Mouse (Mus musculus): Measurements from ENCODE around the gene Nfatc3. TPM values are rescaled to one million over a fixed set of nuclear protein-coding genes. Genes with fewer than 3 reads are reported as not detected.

Nfatc3 gene
- polyA plus RNA-seq, 1 experiment from 2014 or later: 3.2 TPM

GRCm38 (mm10) chr8:106157419-106157818, 98.8 kb downstream of the Nfatc3 start:
- Histone ChIP-seq H3K27me3 (ENCODE audit: control insufficient read depth, insufficient read depth, low read length) (no peaks in the 10 kb centered on the region), H3K4me3 (ENCODE audit: low read depth, low read length) (no peak overlapping the region), H3K27ac (ENCODE audit: low read depth, low read length) (no peak overlapping the region), H3K9ac (replicated peaks; ENCODE audit: low read depth, low read length) (no peak overlapping the region), H3K36me3 (ENCODE audit: control insufficient read depth, insufficient read depth, low read length) (peaks cover 17% of the 10 kb centered on the region; the same call in 1 of the 2 replicates), H3K4me2 (ENCODE audit: low read depth, low read length) (no peak overlapping the region), H3K4me1 (ENCODE audit: control insufficient read depth, insufficient read depth, low read length) (no peaks in the 10 kb centered on the region), H3K9me3 (ENCODE audit: control insufficient read depth, low read length) (no peaks in the 10 kb centered on the region)
- 95% methylated on average over 1 of the region's 1 CpGs for WGBS
- no peak for ATAC-seq (ENCODE audit: low read depth)

- ATAC-seq (ENCODE audit: low read depth): no peak
- no peaks in the 10 kb centered on the region for H3K27me3 ChIP-seq (ENCODE audit: control insufficient read depth, insufficient read depth, low read length)
- no peaks in the 10 kb centered on the region for H3K9me3 ChIP-seq (ENCODE audit: control insufficient read depth, low read length)
- no peak overlapping the region for H3K4me2 ChIP-seq (ENCODE audit: low read depth, low read length)
- H3K27ac ChIP-seq (ENCODE audit: low read depth, low read length): no peak overlapping the region
- peaks cover 27% of the 10 kb centered on the region; the same call in 1 of the 2 replicates for H3K36me3 ChIP-seq (ENCODE audit: control insufficient read depth, insufficient read depth, low read length)
- H3K4me1 ChIP-seq (ENCODE audit: control insufficient read depth, insufficient read depth, low read length): no peaks in the 10 kb centered on the region
- 92% methylated on average over 10 of the region's 10 CpGs for WGBS
- H3K9ac ChIP-seq (replicated peaks; ENCODE audit: low read depth, low read length): no peak overlapping the region
- no peak overlapping the region for H3K4me3 ChIP-seq (ENCODE audit: low read depth, low read length)
Measured at GRCm38 (mm10) chr8:106158381-106158780, 99.7 kb downstream of the Nfatc3 start.

DNA sequence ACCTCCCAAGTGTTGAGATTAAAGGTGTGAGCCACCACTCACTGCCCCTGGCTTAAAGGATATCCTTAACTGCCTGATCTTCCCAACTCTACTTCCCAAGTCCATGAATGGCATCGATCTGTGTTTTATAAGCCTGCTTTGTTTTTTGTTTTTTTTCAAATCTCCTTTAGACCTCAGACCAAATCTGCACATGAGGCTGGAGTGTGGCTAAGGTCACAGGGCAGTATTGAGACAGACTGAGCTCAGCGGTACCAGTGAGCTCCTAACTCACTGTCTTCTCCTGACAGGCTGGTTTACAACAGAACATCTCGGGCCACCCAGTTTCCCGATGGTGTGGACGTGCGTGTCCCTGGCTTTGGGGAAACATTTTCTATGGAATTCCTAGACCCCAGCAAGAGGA, 101.2 kb downstream of the Nfatc3 start:
- ATAC-seq (ENCODE audit: low read depth): no peak
- WGBS: 90% methylated on average over 6 of the region's 6 CpGs
- Histone ChIP-seq H3K9ac (replicated peaks; ENCODE audit: low read depth, low read length) (no peak overlapping the region), H3K36me3 (ENCODE audit: control insufficient read depth, insufficient read depth, low read length) (peaks cover 31% of the 10 kb centered on the region; the same call in 1 of the 2 replicates), H3K4me3 (ENCODE audit: low read depth, low read length) (no peak overlapping the region), H3K9me3 (ENCODE audit: control insufficient read depth, low read length) (no peaks in the 10 kb centered on the region), H3K27ac (ENCODE audit: low read depth, low read length) (no peak overlapping the region), H3K4me1 (ENCODE audit: control insufficient read depth, insufficient read depth, low read length) (no peaks in the 10 kb centered on the region), H3K27me3 (ENCODE audit: control insufficient read depth, insufficient read depth, low read length) (no peaks in the 10 kb centered on the region), H3K4me2 (ENCODE audit: low read depth, low read length) (no peak overlapping the region)

GRCm38 (mm10) chr8:106163251-106163650, 104.6 kb downstream of the Nfatc3 start:
- Histone ChIP-seq H3K9me3 (ENCODE audit: control insufficient read depth, low read length) (no peaks in the 10 kb centered on the region), H3K27me3 (ENCODE audit: control insufficient read depth, insufficient read depth, low read length) (no peaks in the 10 kb centered on the region), H3K36me3 (ENCODE audit: control insufficient read depth, insufficient read depth, low read length) (peaks cover 27% of the 10 kb centered on the region; the same call in 1 of the 2 replicates), H3K4me1 (ENCODE audit: control insufficient read depth, insufficient read depth, low read length) (no peaks in the 10 kb centered on the region), H3K4me3 (ENCODE audit: low read depth, low read length) (no peak overlapping the region), H3K27ac (ENCODE audit: low read depth, low read length) (no peak overlapping the region), H3K9ac (replicated peaks; ENCODE audit: low read depth, low read length) (no peak overlapping the region), H3K4me2 (ENCODE audit: low read depth, low read length) (no peak overlapping the region)
- WGBS: 95% methylated on average over 9 of the region's 9 CpGs
- no peak for ATAC-seq (ENCODE audit: low read depth)

DNA sequence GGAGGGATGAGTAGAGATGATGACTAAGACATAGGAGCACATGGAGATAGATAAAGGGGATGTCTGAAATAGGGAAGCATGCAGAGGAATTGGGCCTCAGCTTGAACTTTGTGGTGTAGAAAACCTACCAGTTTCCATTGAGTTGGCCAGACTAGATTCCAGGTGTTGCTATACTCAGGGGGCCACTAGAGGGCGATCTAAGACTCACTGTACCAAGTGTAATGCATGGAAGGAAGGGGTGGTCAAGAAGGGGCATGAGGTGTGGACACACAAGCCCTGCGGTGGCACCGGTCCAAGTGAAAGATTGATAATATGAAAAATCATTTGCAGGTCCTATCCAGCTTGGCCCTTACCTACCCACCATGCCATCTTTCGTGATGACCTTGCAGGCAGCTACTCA, 106.8 kb downstream of the Nfatc3 start:
- Histone ChIP-seq H3K27me3 (ENCODE audit: control insufficient read depth, insufficient read depth, low read length) (no peaks in the 10 kb centered on the region), H3K4me3 (ENCODE audit: low read depth, low read length) (no peak overlapping the region), H3K9ac (replicated peaks; ENCODE audit: low read depth, low read length) (no peak overlapping the region), H3K4me1 (ENCODE audit: control insufficient read depth, insufficient read depth, low read length) (peaks cover 6% of the 10 kb centered on the region; the same call in 1 of the 2 replicates), H3K4me2 (ENCODE audit: low read depth, low read length) (no peak overlapping the region), H3K27ac (ENCODE audit: low read depth, low read length) (no peak overlapping the region), H3K36me3 (ENCODE audit: control insufficient read depth, insufficient read depth, low read length) (peaks cover 22% of the 10 kb centered on the region; the same call in 1 of the 2 replicates), H3K9me3 (ENCODE audit: control insufficient read depth, low read length) (no peaks in the 10 kb centered on the region)
- no peak for ATAC-seq (ENCODE audit: low read depth)
- 59% methylated on average over 4 of the region's 4 CpGs for WGBS

- Histone ChIP-seq H3K4me1 (ENCODE audit: control insufficient read depth, insufficient read depth, low read length) (peaks cover 6% of the 10 kb centered on the region; the same call in 1 of the 2 replicates), H3K4me2 (ENCODE audit: low read depth, low read length) (peak within 1 kb of the TSS; percentile 91), H3K27ac (ENCODE audit: low read depth, low read length) (peak within 1 kb of the TSS; percentile 95), H3K4me3 (ENCODE audit: low read depth, low read length) (peak within 1 kb of the TSS; percentile 75), H3K9me3 (ENCODE audit: control insufficient read depth, low read length) (no peaks in the 10 kb centered on the region), H3K27me3 (ENCODE audit: control insufficient read depth, insufficient read depth, low read length) (no peaks in the 10 kb centered on the region), H3K9ac (replicated peaks; ENCODE audit: low read depth, low read length) (peak within 1 kb of the TSS; percentile 91), H3K36me3 (ENCODE audit: control insufficient read depth, insufficient read depth, low read length) (0 out of 2 replicates have a peak, but pooled peaks cover 3% of the 10 kb centered on the region)
- ATAC-seq (ENCODE audit: low read depth): peak; percentile 91
- WGBS: 0% methylated on average over 42 of the region's 59 CpGs
Measured at GRCm38 (mm10) chr8:106168356-106169016, 109.8 kb downstream of the Nfatc3 start, which contains the start of gene Slc7a6. Gene Slc7a6, plus strand, starts transcription at chr8:106168857.

DNA sequence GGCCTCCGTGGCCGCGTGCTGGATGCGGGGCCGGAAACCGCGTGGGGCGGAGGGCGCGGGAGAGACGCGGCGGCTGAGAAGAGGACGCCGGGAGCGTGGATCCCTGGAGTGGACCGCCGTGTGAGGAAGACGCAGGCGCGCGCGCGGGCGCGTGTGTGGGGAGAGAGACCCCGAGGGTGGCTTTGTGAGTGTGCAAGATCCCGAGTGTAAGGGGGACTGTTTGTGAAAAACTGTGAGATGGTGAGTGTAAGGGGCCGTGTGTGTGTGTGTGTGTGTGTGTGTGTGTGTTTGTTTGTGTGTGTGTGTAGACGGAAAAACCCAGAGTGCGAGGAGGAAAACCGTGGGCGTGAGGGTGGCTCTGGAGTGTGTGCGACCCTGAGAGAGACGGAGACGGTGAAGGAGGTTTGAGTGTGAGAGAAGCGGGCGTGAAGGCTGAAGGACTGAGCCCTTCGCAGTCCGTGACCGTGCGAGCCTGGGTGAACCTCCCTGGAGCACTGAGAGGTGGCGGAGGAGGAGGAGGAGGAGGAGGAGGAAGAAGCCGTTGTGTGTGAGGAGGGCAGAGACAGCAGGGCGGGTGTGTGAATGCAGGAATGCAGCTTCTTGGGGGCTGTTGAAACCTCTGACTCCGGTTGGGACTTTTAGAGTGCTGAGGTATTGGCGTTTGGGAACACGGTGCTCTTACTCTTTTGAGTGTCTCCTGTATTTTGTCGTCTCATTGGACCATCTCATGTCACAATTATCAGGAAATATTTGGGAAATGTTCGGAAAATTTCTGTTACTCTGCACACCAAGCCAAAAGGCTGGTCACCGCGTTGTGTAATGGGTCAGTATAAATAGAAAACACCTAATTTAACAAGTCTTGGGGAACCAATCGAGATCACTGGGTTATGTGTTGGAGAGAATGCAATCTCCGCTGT, 110.6 kb downstream of the Nfatc3 start:
- peak; percentile 85 for ATAC-seq (ENCODE audit: low read depth)
- no peaks in the 10 kb centered on the region for H3K9me3 ChIP-seq (ENCODE audit: control insufficient read depth, low read length)
- H3K4me1 ChIP-seq (ENCODE audit: control insufficient read depth, insufficient read depth, low read length): peaks cover 6% of the 10 kb centered on the region; the same call in 1 of the 2 replicates
- no peaks in the 10 kb centered on the region for H3K36me3 ChIP-seq (ENCODE audit: control insufficient read depth, insufficient read depth, low read length)
- H3K4me2 ChIP-seq (ENCODE audit: low read depth, low read length): peak overlapping the region; percentile 91
- peak overlapping the region; percentile 75 for H3K4me3 ChIP-seq (ENCODE audit: low read depth, low read length)
- 2% methylated on average over 54 of the region's 54 CpGs for WGBS
- H3K27ac ChIP-seq (ENCODE audit: low read depth, low read length): peak overlapping the region; percentile 95
- H3K9ac ChIP-seq (replicated peaks; ENCODE audit: low read depth, low read length): peak overlapping the region; percentile 91
- H3K27me3 ChIP-seq (ENCODE audit: control insufficient read depth, insufficient read depth, low read length): no peaks in the 10 kb centered on the region

DNA sequence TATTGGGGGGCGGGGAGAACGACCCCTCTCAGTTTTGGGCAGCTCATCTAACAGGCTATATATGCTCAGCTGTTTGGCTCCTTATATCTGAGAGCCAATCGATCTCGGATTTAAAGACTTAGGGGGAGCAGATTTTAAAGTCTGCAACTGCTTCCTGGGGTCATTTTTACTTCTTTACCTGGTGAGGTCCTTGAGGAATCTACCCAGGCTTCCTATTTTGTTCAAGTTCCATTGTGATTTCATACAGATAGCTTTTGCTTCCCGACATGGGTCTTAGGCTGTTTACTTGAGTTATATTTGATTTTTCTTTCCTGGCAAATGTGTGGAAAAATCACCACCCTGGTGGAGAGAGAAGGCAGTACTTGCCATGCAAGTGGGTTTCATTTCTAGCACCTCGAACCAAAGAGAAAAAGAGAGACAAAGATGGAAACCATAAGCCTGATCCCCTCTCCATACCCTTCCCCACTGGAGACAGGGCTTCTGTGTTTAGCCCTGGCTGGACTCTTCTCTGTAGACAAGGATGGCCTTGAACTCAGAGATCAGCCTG, 111.4 kb downstream of the Nfatc3 start:
- H3K4me3 ChIP-seq (ENCODE audit: low read depth, low read length): peak overlapping the region; percentile 75
- H3K36me3 ChIP-seq (ENCODE audit: control insufficient read depth, insufficient read depth, low read length): no peaks in the 10 kb centered on the region
- peaks cover 6% of the 10 kb centered on the region; the same call in 1 of the 2 replicates for H3K4me1 ChIP-seq (ENCODE audit: control insufficient read depth, insufficient read depth, low read length)
- 42% methylated on average over 6 of the region's 6 CpGs for WGBS
- no peak for ATAC-seq (ENCODE audit: low read depth)
- H3K4me2 ChIP-seq (ENCODE audit: low read depth, low read length): peak overlapping the region; percentile 91
- H3K27me3 ChIP-seq (ENCODE audit: control insufficient read depth, insufficient read depth, low read length): no peaks in the 10 kb centered on the region
- peak overlapping the region; percentile 95; the same call in 1 of the 2 replicates for H3K27ac ChIP-seq (ENCODE audit: low read depth, low read length)
- peak overlapping the region; percentile 91; the same call in 1 of the 2 replicates for H3K9ac ChIP-seq (replicated peaks; ENCODE audit: low read depth, low read length)
- no peaks in the 10 kb centered on the region for H3K9me3 ChIP-seq (ENCODE audit: control insufficient read depth, low read length)

All from neural tube, embryonic 14.5 days (tissue).